Mouse (Mus musculus): ENCODE data around the gene Id2.

Gene Id2

GRCm38 (mm10) chr12:25092027-25092704 is 4.8 kb downstream of the Id2 start:
- peak; percentile 92 to 98 for DNase-seq (ENCODE audit: inconsistent age in 2 of 2, low spot score in 1 of 2)

- DNase-seq (ENCODE audit: inconsistent age in 2 of 2, low spot score in 1 of 2), result peak in 1 of 2 experiments; percentile 77
Observed at GRCm38 (mm10) chr12:25089433-25089832, 7.5 kb downstream of the Id2 start.

DNA sequence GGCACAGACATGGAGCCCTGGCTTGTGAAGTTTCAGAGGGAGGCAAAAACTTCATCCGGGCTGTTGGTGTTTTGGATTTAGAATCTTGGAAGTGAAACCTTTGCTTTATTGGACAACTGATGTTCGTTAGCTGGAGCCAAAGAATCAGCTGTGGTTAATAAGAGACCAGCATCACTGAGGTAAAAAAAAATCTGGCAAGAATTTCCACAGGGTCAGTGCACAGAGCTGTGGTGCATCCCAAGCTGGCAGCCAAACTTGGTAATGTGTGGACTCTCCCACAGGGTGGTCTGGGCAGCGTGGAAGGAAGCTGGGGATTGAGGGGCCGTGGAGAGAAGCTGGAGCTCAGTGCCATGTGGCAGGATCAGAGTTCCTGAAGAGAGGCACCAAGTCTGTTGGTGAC is 10.0 kb downstream of the Id2 start:
- DNase-seq (ENCODE audit: inconsistent age in 2 of 2, low spot score in 1 of 2), result no peak

GRCm38 (mm10) chr12:25083260-25084178 is 13.4 kb downstream of the Id2 start:
- no peak for DNase-seq (ENCODE audit: inconsistent age in 2 of 2, low spot score in 1 of 2)

DNA sequence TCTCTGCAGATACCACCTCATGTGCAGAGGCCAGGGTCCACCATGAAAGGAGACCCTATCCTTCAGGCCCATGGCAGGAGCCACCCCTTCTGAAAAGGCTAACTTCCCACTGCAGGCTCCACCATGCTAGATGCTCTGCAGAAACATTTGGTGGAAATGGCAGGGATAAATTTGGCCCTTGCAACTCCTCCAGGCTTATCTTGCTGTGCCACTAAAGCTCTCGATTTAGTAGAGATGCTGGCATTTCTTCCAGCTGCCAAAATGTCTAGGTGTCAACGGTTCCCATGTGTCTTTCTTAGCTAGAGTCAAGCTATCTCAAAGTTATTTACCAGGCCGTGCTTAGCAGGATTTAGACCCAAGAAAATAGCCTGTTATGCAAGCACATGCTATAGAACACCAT is 22.6 kb downstream of the Id2 start:
- DNase-seq (ENCODE audit: inconsistent age in 2 of 2, low spot score in 1 of 2), result no peak

DNA sequence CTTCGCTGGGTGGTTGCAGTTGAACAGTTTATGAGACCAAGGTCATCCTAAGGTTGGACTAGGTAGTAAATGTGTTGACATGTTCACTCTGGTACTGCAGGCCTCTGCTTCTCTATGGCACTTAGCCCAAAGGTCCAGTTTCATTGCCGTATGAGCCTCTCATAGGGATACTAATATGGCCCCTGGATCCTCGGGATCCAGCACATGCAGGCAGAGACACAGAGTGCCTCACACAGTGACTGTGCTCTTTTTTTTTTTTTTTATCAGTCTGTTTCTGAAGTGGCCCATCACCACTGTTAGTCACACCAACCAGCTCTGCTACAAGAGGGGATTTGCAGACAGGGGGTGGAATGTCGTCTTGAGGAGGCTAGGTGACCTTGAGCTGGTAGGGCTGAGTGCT is 23.6 kb downstream of the Id2 start:
- no peak for DNase-seq (ENCODE audit: inconsistent age in 2 of 2, low spot score in 1 of 2)

GRCm38 (mm10) chr12:25062264-25062663 is 34.7 kb downstream of the Id2 start:
- DNase-seq (ENCODE audit: inconsistent age in 2 of 2, low spot score in 1 of 2), result no peak

GRCm38 (mm10) chr12:25060901-25061300 is 36.0 kb downstream of the Id2 start:
- peak in 1 of 2 experiments; percentile 60 for DNase-seq (ENCODE audit: inconsistent age in 2 of 2, low spot score in 1 of 2)

- peak; percentile 36 to 88 for DNase-seq (ENCODE audit: inconsistent age in 2 of 2, low spot score in 1 of 2)
Observed at GRCm38 (mm10) chr12:25059487-25060200, 37.3 kb downstream of the Id2 start.

DNA sequence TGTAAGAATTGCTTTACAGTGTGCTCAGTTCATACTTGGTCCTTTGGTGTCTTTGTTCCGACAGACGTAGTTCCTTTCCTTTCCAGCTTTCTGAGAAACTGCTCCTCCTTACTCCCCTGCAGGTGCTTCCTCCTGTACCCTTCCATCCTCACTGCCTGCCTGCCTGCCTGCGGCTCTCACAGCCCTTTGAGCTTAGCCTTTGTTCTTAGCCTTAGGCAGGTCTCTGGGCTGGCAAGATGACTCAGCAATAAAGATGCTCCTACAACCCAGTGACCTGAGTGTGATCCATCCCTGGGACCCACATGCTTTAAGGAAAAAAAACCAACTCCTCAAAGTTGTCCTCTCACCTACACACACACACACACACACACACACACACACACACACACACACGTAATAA is 42.0 kb downstream of the Id2 start:
- no peak for DNase-seq (ENCODE audit: inconsistent age in 2 of 2, low spot score in 1 of 2)

GRCm38 (mm10) chr12:25054511-25054910 is 42.4 kb downstream of the Id2 start:
- no peak for DNase-seq (ENCODE audit: inconsistent age in 2 of 2, low spot score in 1 of 2)

- no peak for DNase-seq (ENCODE audit: inconsistent age in 2 of 2, low spot score in 1 of 2)
Observed at GRCm38 (mm10) chr12:25049253-25049652, 47.7 kb downstream of the Id2 start.

GRCm38 (mm10) chr12:25044579-25044978 is 52.4 kb downstream of the Id2 start:
- no peak for DNase-seq (ENCODE audit: inconsistent age in 2 of 2, low spot score in 1 of 2)

GRCm38 (mm10) chr12:25044056-25044455 is 52.9 kb downstream of the Id2 start:
- DNase-seq (ENCODE audit: inconsistent age in 2 of 2, low spot score in 1 of 2), result no peak
